8 mouse cellular contexts compared by ENCODE assay signal in genomic region chr1:128358916-128359553, GRCm38 (mm10). TPM values are rescaled to one million over a fixed set of nuclear protein-coding genes. Genes with fewer than 3 reads are reported as not detected.
A peak's percentile ranks its signal among the peaks of the same experiment; 100 is the strongest.
DNase-seq lines count a peak whose midpoint lies in the region; ATAC-seq and TF ChIP-seq lines count a peak whose summit lies in the region.

No protein-coding gene starts in this region.

- H3K27me3 ChIP-seq in hindbrain, embryonic 12.5 days: no peaks in the 10 kb centered on the region
- no peaks in the 10 kb centered on the region for H3K27me3 ChIP-seq in lung, embryonic 14.5 days (ENCODE audit: insufficient read depth, low read length)
- no peaks in the 10 kb centered on the region for H3K27me3 ChIP-seq in stomach, postnatal 0 days (ENCODE audit: control insufficient read depth, insufficient read depth, low read length)

- H3K27ac ChIP-seq in hindbrain, embryonic 12.5 days: peak overlapping the region; percentile 82
- peak overlapping the region; percentile 97 for H3K27ac ChIP-seq in lung, embryonic 14.5 days (ENCODE audit: low read depth)
- H3K27ac ChIP-seq in stomach, postnatal 0 days (replicated peaks): peak overlapping the region; percentile 88

- peak overlapping the region; percentile 67 for H3K4me2 ChIP-seq in hindbrain, embryonic 12.5 days (replicated peaks)
- H3K4me2 ChIP-seq in lung, embryonic 14.5 days: peak overlapping the region; percentile 76
- peak overlapping the region; percentile 79 for H3K4me2 ChIP-seq in stomach, postnatal 0 days (replicated peaks; ENCODE audit: low read depth)

- peaks cover 22% of the 10 kb centered on the region for H3K36me3 ChIP-seq in hindbrain, embryonic 12.5 days
- H3K36me3 ChIP-seq in lung, embryonic 14.5 days (ENCODE audit: insufficient read depth): peaks cover 45% of the 10 kb centered on the region
- peaks cover 5% of the 10 kb centered on the region for H3K36me3 ChIP-seq in stomach, postnatal 0 days (ENCODE audit: control insufficient read depth, insufficient read depth, low read length)

- peak; percentile 10 for DNase-seq in gastrocnemius, postnatal 10 days
- no peak for DNase-seq in gastrocnemius, adult 18-20 months (ENCODE audit: low spot score)
- peak; percentile 8 for DNase-seq in urinary bladder, postnatal 25 days (ENCODE audit: low spot score)
- no peak for DNase-seq in urinary bladder, adult 18-20 months (ENCODE audit: low spot score in 2 of 2)
- DNase-seq in lung, embryonic 14.5 days: peak; percentile 78
- DNase-seq in stomach, postnatal 0 days (ENCODE audit: low spot score): peak; percentile 63
- DNase-seq in cerebellum, adult 8-10 months: no peak

- H3K9me3 ChIP-seq in hindbrain, embryonic 12.5 days (replicated peaks): no peaks in the 10 kb centered on the region
- no peaks in the 10 kb centered on the region for H3K9me3 ChIP-seq in lung, embryonic 14.5 days (ENCODE audit: low read depth, low read length)
- H3K9me3 ChIP-seq in stomach, postnatal 0 days (ENCODE audit: control insufficient read depth, low read length): no peaks in the 10 kb centered on the region

- WGBS in hindbrain, embryonic 12.5 days: under 1% methylated on average over 35 of the region's 35 CpGs
- under 1% methylated on average over 35 of the region's 35 CpGs for WGBS in lung, embryonic 14.5 days
- WGBS in stomach, postnatal 0 days: under 1% methylated on average over 28 of the region's 35 CpGs

- ATAC-seq in hindbrain, embryonic 12.5 days (ENCODE audit: low FRiP score): peak; percentile 85
- peak; percentile 86 for ATAC-seq in lung, embryonic 14.5 days (ENCODE audit: insufficient read depth)
- peak; percentile 84 for ATAC-seq in stomach, postnatal 0 days (ENCODE audit: low FRiP score, low TSS enrichment)

- H3K9ac ChIP-seq in hindbrain, embryonic 12.5 days: peak overlapping the region; percentile 67
- H3K9ac ChIP-seq in lung, embryonic 14.5 days: peak overlapping the region; percentile 86
- peak overlapping the region; percentile 72 for H3K9ac ChIP-seq in stomach, postnatal 0 days (ENCODE audit: low read length)

- H3K4me3 ChIP-seq in hindbrain, embryonic 12.5 days: peak overlapping the region; percentile 76
- H3K4me3 ChIP-seq in lung, embryonic 14.5 days (ENCODE audit: low read depth, low read length): peak overlapping the region; percentile 82
- H3K4me3 ChIP-seq in stomach, postnatal 0 days (ENCODE audit: low read depth, low read length): peak overlapping the region; percentile 82

- no peak for TF ChIP-seq EP300 in stomach, postnatal 0 days (optimal IDR thresholded peaks at IDR 0.05)

- H3K4me1 ChIP-seq in hindbrain, embryonic 12.5 days: peaks cover 17% of the 10 kb centered on the region
- H3K4me1 ChIP-seq in lung, embryonic 14.5 days (ENCODE audit: insufficient read depth): peaks cover 14% of the 10 kb centered on the region; the same call in 1 of the 2 replicates
- H3K4me1 ChIP-seq in stomach, postnatal 0 days (replicated peaks; ENCODE audit: control insufficient read depth, insufficient read depth): peaks cover 2% of the 10 kb centered on the region; the same call in 1 of the 2 replicates

- TF ChIP-seq CTCF in lung, embryonic 14.5 days (IDR thresholded peaks at IDR 0.05; ENCODE audit: low read depth): no peak
- TF ChIP-seq CTCF in stomach, postnatal 0 days (IDR thresholded peaks at IDR 0.05; ENCODE audit: low read depth): peak; percentile 40

RNA-seq across cellular contexts. Expression of gene Mcm6, which starts 0.4 kb away (rescaled TPM):
- total RNA-seq in gastrocnemius, postnatal 10 days (2021): 10 to 100 TPM; 15.3 to 22.4 TPM
- total RNA-seq in gastrocnemius, adult 18-20 months (2021): 1 to 10 TPM; 1.4 to 2.9 TPM
- 175 and 179 TPM in 2 replicates for polyA plus RNA-seq in hindbrain, embryonic 12.5 days (2016; fragmentation: Nextera tagmentation; extraction: Ambion mirVana)
- polyA plus RNA-seq in lung, embryonic 14.5 days (2014; fragmentation: Nextera tagmentation; extraction: Ambion mirVana): 300 and 304 TPM in 2 replicates
- polyA plus RNA-seq in stomach, postnatal 0 days (2015; fragmentation: Nextera tagmentation; extraction: Ambion mirVana): 54.9 and 58.3 TPM in 2 replicates

RNA-seq across cellular contexts. Expression of gene Lct, which starts 30.9 kb away (rescaled TPM):
- under 1 TPM; 0.09 to 0.14 TPM for total RNA-seq in gastrocnemius, postnatal 10 days (2021)
- not detected for total RNA-seq in gastrocnemius, adult 18-20 months (2021)
- polyA plus RNA-seq in hindbrain, embryonic 12.5 days (2016; fragmentation: Nextera tagmentation; extraction: Ambion mirVana): 0.27 and 0.37 TPM in 2 replicates
- polyA plus RNA-seq in lung, embryonic 14.5 days (2014; fragmentation: Nextera tagmentation; extraction: Ambion mirVana): 0.09 and 0.11 TPM in 2 replicates
- 1.3 and 2.8 TPM in 2 replicates for polyA plus RNA-seq in stomach, postnatal 0 days (2015; fragmentation: Nextera tagmentation; extraction: Ambion mirVana)

RNA-seq across cellular contexts. Expression of gene Dars, which starts 58.1 kb away (rescaled TPM):
- 10 to 100 TPM; 74.8 to 75.2 TPM for total RNA-seq in gastrocnemius, postnatal 10 days (2021)
- total RNA-seq in gastrocnemius, adult 18-20 months (2021): 10 to 100 TPM; 62.4 to 66.9 TPM
- 184 and 188 TPM in 2 replicates for polyA plus RNA-seq in hindbrain, embryonic 12.5 days (2016; fragmentation: Nextera tagmentation; extraction: Ambion mirVana)
- 108 and 109 TPM in 2 replicates for polyA plus RNA-seq in lung, embryonic 14.5 days (2014; fragmentation: Nextera tagmentation; extraction: Ambion mirVana)
- 85.7 and 89.9 TPM in 2 replicates for polyA plus RNA-seq in stomach, postnatal 0 days (2015; fragmentation: Nextera tagmentation; extraction: Ambion mirVana)

Comparison
In these comparisons a context has a peak if more than half of its experiments do, and no peak if none do; other contexts are left out.
1. DNase-seq: peak in gastrocnemius, postnatal 10 days (single experiment), urinary bladder, postnatal 25 days (single experiment), lung, embryonic 14.5 days (single experiment) and stomach, postnatal 0 days (single experiment); none in gastrocnemius, adult 18-20 months (single experiment), urinary bladder, adult 18-20 months (0 of 2) and cerebellum, adult 8-10 months (single experiment).
2. Peak in every context shown above with its lines, with median percentiles within 50 percentile points of each other: ATAC-seq, H3K27ac ChIP-seq, H3K4me2 ChIP-seq, H3K4me3 ChIP-seq and H3K9ac ChIP-seq.